Comparison of ENCODE assay signal across 9 mouse cellular contexts in genomic region chr13:51732097-51732664, GRCm38 (mm10).
DNase-seq lines count a peak whose midpoint lies in the region; ATAC-seq and TF ChIP-seq lines count a peak whose summit lies in the region.
"Had no signal": no experiment of that assay in that cellular context is flagged by ENCODE, and none has a peak within 500 bp of the region (broad histone marks: within the 10 kb centered on the region; RNA-seq: fewer than 3 reads in every experiment).

No protein-coding gene starts in this region.

- in situ Hi-C loops in ES-E14 (cut with MboI; ENCODE audit: low sequenced_read_pairs in 2 of 2, unreplicated experiment in 2 of 2): no loop called here

- no peak overlapping the region for H3K9ac ChIP-seq in ES-E14 (ENCODE audit: insufficient read depth, low read depth, low read length, poor library complexity, severe bottlenecking)
- H3K9ac ChIP-seq in hindbrain, embryonic 13.5 days: no peak overlapping the region
- H3K9ac ChIP-seq in midbrain, postnatal 0 days (replicated peaks; ENCODE audit: low read length, poor library complexity, severe bottlenecking): no peak overlapping the region

- TF ChIP-seq POLR2A in cerebellum, adult 2 months (IDR thresholded peaks at IDR 0.05; ENCODE audit: borderline replicate concordance, insufficient read depth, low read length): no peak

- no peak overlapping the region for H3K4me2 ChIP-seq in hindbrain, embryonic 13.5 days
- H3K4me2 ChIP-seq in midbrain, postnatal 0 days (ENCODE audit: low read depth, low read length, poor library complexity, severe bottlenecking): no peak overlapping the region

- no peak overlapping the region for H3K4me3 ChIP-seq in cerebellum, adult 2 months (replicated peaks; ENCODE audit: insufficient read depth, low read depth, low read length)
- no peak overlapping the region for H3K4me3 ChIP-seq in ES-E14 (ENCODE audit: insufficient read depth in 1 of 2, low read depth in 1 of 2, low read length in 2 of 2, poor library complexity in 1 of 2, severe bottlenecking in 1 of 2)
- H3K4me3 ChIP-seq in hindbrain, embryonic 13.5 days: no peak overlapping the region
- no peak overlapping the region for H3K4me3 ChIP-seq in midbrain, postnatal 0 days (ENCODE audit: low read depth, low read length)
- H3K4me3 ChIP-seq: myocyte had no signal

- 62% methylated on average over 14 of the region's 14 CpGs for WGBS in cerebellum, adult 2 months
- 51% methylated on average over 14 of the region's 14 CpGs for WGBS in hindbrain, embryonic 13.5 days
- WGBS in midbrain, postnatal 0 days: 55% methylated on average over 14 of the region's 14 CpGs

- 0 out of 2 replicates have a peak, but pooled peaks have one; percentile 38 for ATAC-seq in hindbrain, embryonic 13.5 days (ENCODE audit: low FRiP score)
- ATAC-seq in midbrain, postnatal 0 days (ENCODE audit: low FRiP score): peak; percentile 24; the same call in 1 of the 2 replicates

- DNase-seq in cerebellum, adult 2 months: no peak
- no peak for DNase-seq in cerebellum, adult 11 months
- no peak for DNase-seq in ES-E14 (ENCODE audit: low read depth, low spot score)
- no peak for DNase-seq in midbrain, postnatal 0 days (ENCODE audit: low spot score)
- DNase-seq in thymus, postnatal 25 days: no peak
- no peak for DNase-seq in adrenal gland, postnatal 36 days
- no peak for DNase-seq in right cerebral cortex, postnatal 10 days (ENCODE audit: low spot score in 2 of 2)

- no peaks in the 10 kb centered on the region for H3K9me3 ChIP-seq in ES-E14 (ENCODE audit: control insufficient read depth, insufficient read depth, low read depth, low read length)
- H3K9me3 ChIP-seq in hindbrain, embryonic 13.5 days: no peaks in the 10 kb centered on the region
- no peaks in the 10 kb centered on the region for H3K9me3 ChIP-seq in midbrain, postnatal 0 days (ENCODE audit: low read length)

- H3K36me3 ChIP-seq in ES-E14 (ENCODE audit: control insufficient read depth, insufficient read depth, low read length, poor library complexity, severe bottlenecking): no peaks in the 10 kb centered on the region
- H3K36me3 ChIP-seq in hindbrain, embryonic 13.5 days: no peaks in the 10 kb centered on the region
- no peaks in the 10 kb centered on the region for H3K36me3 ChIP-seq in midbrain, postnatal 0 days (ENCODE audit: insufficient read depth, low read length)

- no peaks in the 10 kb centered on the region for H3K27me3 ChIP-seq in cerebellum, adult 2 months (ENCODE audit: control insufficient read depth, insufficient read depth, low read length)
- H3K27me3 ChIP-seq in hindbrain, embryonic 13.5 days: no peaks in the 10 kb centered on the region
- no peaks in the 10 kb centered on the region for H3K27me3 ChIP-seq in midbrain, postnatal 0 days (ENCODE audit: insufficient read depth, low read length)

- peaks cover 50% of the 10 kb centered on the region for H3K4me1 ChIP-seq in cerebellum, adult 2 months (ENCODE audit: control insufficient read depth, insufficient read depth, low read length)
- peaks cover 9 to 39% of the 10 kb centered on the region in 2 experiments for H3K4me1 ChIP-seq in ES-E14 (ENCODE audit: control insufficient read depth in 2 of 2, insufficient read depth in 2 of 2, low read length in 2 of 2, poor library complexity in 1 of 2)
- H3K4me1 ChIP-seq in hindbrain, embryonic 13.5 days (replicated peaks): peaks cover 42% of the 10 kb centered on the region
- H3K4me1 ChIP-seq in midbrain, postnatal 0 days (ENCODE audit: insufficient read depth, low read length): 0 out of 2 replicates have a peak, but pooled peaks cover 3% of the 10 kb centered on the region

- peak overlapping the region; percentile 72 for H3K27ac ChIP-seq in cerebellum, adult 2 months (ENCODE audit: insufficient read depth, low read length)
- 0 out of 2 replicates have a peak overlapping the region, but pooled peaks have one; percentile 5 for H3K27ac ChIP-seq in ES-E14 (ENCODE audit: insufficient read depth, low read depth, low read length, poor library complexity, severe bottlenecking)
- peak overlapping the region; percentile 15 for H3K27ac ChIP-seq in hindbrain, embryonic 13.5 days
- no peak overlapping the region for H3K27ac ChIP-seq in midbrain, postnatal 0 days (ENCODE audit: low read depth, low read length)

- TF ChIP-seq CTCF in cerebellum, adult 2 months (IDR thresholded peaks at IDR 0.05; ENCODE audit: borderline replicate concordance, insufficient read depth, low read depth, low read length): no peak
- TF ChIP-seq CTCF in midbrain, postnatal 0 days (IDR thresholded peaks at IDR 0.05): no peak

TF ChIP-seq in ES-E14, 5 proteins besides CTCF, POLR2A, EP300 and RAD21:
- TF ChIP-seq ZC3H11A (IDR thresholded peaks at IDR 0.05; ENCODE audit: borderline replicate concordance, low read depth, low read length) (no peak), CHD2 (IDR thresholded peaks at IDR 0.05; ENCODE audit: low read depth, low read length) (no peak), ZNF384 (IDR thresholded peaks at IDR 0.05; ENCODE audit: low read depth, low read length) (no peak), HCFC1 (IDR thresholded peaks at IDR 0.05; ENCODE audit: borderline replicate concordance, insufficient read depth, low read length) (no peak), MAFK (IDR thresholded peaks at IDR 0.05; ENCODE audit: insufficient read depth, low read depth, low read length) (no peak)
